Mouse (Mus musculus) heart, adult 18-20 months (tissue): Measurements from ENCODE around the gene Pccb. TPM values are rescaled to one million over a fixed set of nuclear protein-coding genes. Genes with fewer than 3 reads are reported as not detected.
A peak's percentile ranks its signal among the peaks of the same experiment; 100 is the strongest.

ENCODE experiments used
- DNase-seq, 2 experiments: peaks; one replicate each; pipeline ENCODE4 v3.0.0; 2021 to 2022; ENCODE audit warnings: mixed read lengths in 1 of 2
- long read RNA-seq, 2 experiments: library from polyadenylated mRNA; stranded (forward); transcript quantifications; one replicate each; pipeline ENCODE4 v2.0.0; 2021
- total RNA-seq, 2 experiments: library from RNA; stranded (reverse); gene quantifications; 2 replicates each; pipeline ENCODE4 v1.2.3; 2021

The Pccb gene
- 100 to 1,000 TPM; 107 TPM for total RNA-seq
- long read RNA-seq, experiment 1, transcript Pccb-201 (15 exons, 2,320 nt), result major isoform, 62 of 113 reads
- long read RNA-seq, experiment 1, partial matches to known transcripts, result 43 of 113 reads
- long read RNA-seq, experiment 1, other reads (novel, unspliced or antisense), result 8 of 113 reads
- long read RNA-seq, experiment 2, transcript Pccb-201 (15 exons, 2,320 nt), result major isoform, 43 of 71 reads
- long read RNA-seq, experiment 2, partial matches to known transcripts, result 21 of 71 reads
- long read RNA-seq, experiment 2, other reads (novel, unspliced or antisense), result 7 of 71 reads

- peak; percentile 96 to 97 for DNase-seq
Measured at GRCm38 (mm10) chr9:101034448-101035098, at the start of gene Pccb. Gene Pccb, minus strand, starts transcription at chr9:101034898.

DNA sequence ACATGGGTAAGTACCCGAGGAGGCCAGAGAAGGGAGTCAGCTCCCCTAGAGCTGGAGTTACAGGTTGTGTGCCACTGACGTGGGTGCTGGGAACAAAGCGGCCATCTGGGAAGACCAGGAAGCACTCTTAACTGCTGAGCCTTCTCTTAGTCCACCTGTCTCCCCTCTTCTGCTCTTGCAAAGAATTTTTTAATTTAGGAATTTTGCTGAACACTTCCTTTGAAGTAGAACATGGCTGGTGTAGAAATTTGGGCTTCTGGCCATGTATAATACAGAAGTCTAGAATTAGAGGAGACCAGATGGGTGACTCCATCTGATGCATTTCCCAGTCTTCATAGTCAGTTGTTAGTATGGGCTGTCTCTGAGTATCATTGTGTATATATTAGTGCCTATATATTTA lies 49.0 kb upstream of the Pccb start:
- no peak for DNase-seq

DNA sequence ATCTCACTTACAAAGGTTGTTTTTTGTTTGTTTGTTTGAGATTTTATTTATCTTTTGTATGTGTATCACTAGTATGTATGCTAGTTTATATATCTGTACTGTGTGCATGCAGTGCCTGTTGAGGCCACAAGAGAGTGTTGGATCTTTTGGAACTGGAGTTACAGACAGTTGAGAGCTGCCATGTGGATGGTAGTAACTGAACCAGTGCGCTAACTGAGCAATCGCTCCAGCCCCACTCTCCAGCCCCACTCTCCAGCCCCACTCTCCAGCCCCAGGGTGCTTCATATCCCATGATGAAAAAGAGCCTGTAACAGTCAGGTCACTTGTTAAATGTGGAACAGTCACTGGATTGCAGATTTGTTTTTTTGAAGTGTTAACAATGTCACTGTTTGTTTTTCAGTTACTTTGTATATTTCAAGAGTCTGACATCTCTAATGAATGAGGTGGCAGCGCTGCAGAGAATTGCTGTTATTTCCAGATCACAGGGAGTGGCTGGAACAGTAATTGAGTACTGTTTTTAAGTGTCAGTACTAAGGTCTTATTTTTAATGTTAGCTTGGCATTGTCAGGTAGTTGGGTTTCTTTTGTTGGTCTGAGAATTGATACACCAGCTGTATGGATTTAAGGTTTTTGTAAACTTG lies 45.5 kb upstream of the Pccb start:
- no peak for DNase-seq

DNA sequence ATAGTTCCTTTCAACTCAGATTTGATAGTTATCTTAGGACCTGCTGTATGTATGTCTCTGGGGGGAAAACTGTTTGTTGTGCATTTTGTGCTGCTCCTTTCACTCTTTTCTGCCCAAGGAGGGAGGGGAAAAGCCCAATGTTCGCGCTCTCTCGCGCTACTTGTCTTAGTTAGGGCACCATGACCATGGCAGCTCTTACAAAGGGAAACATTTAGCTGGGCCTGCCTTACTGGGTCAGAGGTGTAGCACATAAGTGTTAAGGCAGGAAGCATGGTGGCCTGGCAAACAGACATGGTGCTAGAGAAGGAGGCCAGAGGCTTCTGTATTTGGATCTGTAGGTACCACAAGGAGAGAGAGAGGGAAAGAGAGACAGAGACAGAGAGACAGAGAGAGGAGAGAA lies 43.9 kb upstream of the Pccb start:
- no peak for DNase-seq

GRCm38 (mm10) chr9:101077486-101077885 lies 42.8 kb upstream of the Pccb start:
- no peak for DNase-seq

GRCm38 (mm10) chr9:101076095-101076875 lies 41.6 kb upstream of the Pccb start:
- DNase-seq, result peak; percentile 33 to 55

GRCm38 (mm10) chr9:101075694-101076093 lies 41.0 kb upstream of the Pccb start:
- no peak for DNase-seq

GRCm38 (mm10) chr9:101075091-101075581 lies 40.4 kb upstream of the Pccb start:
- DNase-seq, result peak in 1 of 2 experiments; percentile 60

GRCm38 (mm10) chr9:101074332-101075021 lies 39.8 kb upstream of the Pccb start:
- DNase-seq, result peak; percentile 87 to 93

GRCm38 (mm10) chr9:101073987-101074331 lies 39.3 kb upstream of the Pccb start, which contains the start of gene Msl2:
Gene Msl2, plus strand, starts transcription at chr9:101074101.
- DNase-seq, result no peak

GRCm38 (mm10) chr9:101073041-101073986 lies 38.6 kb upstream of the Pccb start:
- DNase-seq, result peak; percentile 99

DNA sequence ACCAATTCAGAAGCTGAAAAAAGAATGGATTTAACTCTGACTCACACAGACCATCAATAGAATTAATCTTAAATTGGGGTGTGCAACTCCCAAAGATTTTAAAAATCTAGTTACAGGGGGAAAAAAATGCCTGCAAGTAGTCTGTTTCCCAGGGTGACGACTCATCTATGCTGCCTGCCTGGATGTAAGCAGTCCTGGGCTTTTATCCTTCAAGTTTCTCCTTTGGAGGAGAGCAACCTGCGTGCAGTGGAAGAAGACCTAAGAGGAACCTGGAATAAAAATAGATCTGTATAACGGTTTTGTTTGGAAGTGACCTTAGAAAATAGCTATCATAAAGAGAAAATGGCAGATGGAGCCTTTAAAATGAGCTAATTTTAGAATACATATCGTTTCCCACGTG lies 37.8 kb upstream of the Pccb start:
- DNase-seq, result no peak

DNA sequence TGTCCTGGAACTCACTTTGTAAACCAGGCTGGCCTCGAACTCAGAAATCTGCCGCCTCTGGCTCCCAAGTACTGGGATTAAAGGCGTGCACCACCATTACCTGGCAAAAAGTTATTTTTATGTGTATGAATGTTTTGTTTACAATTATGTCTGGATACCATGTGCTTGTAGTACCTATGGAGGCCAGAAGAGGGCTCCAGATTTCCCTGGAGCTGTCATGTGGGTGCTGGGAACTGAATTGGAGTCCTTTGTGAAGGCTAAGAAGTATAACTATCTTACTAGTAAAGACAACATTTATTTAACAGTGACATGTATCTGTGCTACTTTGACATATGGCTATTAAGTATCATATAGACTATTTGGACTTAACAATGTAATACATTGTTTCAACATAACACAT lies 35.1 kb upstream of the Pccb start:
- DNase-seq, result no peak

- no peak for DNase-seq
Measured at GRCm38 (mm10) chr9:101065076-101065602, 30.4 kb upstream of the Pccb start.

- DNase-seq, result no peak
Measured at GRCm38 (mm10) chr9:101062253-101062780, 27.6 kb upstream of the Pccb start.

DNA sequence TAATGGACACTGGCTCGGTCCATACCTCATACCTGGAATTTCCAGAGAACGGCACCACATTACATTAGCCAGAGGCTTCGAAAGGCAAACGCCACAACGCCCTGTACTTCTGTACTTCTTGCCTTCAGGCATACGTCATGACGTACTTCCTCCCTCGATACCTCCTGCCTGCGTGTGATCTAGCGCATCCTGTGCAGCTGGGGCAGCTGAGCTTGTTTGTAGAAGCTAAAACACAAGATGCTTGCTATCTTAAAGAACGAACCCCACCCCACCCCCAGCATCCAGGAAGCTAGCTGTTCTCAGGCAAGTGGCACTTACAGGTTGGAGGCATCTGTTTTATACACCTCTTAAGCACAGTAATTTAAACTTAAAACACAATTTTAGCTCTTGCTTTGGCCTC lies 26.3 kb upstream of the Pccb start:
- no peak for DNase-seq

GRCm38 (mm10) chr9:101057156-101057555 lies 22.5 kb upstream of the Pccb start:
- no peak for DNase-seq

- no peak for DNase-seq
Measured at GRCm38 (mm10) chr9:101053279-101053678, 18.6 kb upstream of the Pccb start.

- DNase-seq, result no peak
Measured at GRCm38 (mm10) chr9:101052691-101053090, 18.0 kb upstream of the Pccb start.

GRCm38 (mm10) chr9:101052007-101052406 lies 17.3 kb upstream of the Pccb start:
- DNase-seq, result no peak
